Mouse (Mus musculus) neural tube, embryonic 14.5 days (tissue): ENCODE results near the gene Dbp. TPM values are rescaled to one million over a fixed set of nuclear protein-coding genes. Genes with fewer than 3 reads are reported as not detected.
A peak's percentile ranks its signal among the peaks of the same experiment; 100 is the strongest.

Experiments
- ATAC-seq: fragments of 200-750 bp; cut with Nextera tagmentation; 2 replicates; pipeline ENCODE4 v1.8.0; 2017; ENCODE audit warnings: low read depth, mild to moderate bottlenecking, moderate TSS enrichment, moderate library complexity
- H3K27ac ChIP-seq: fragments of 300-500 bp; sonication (generic); 2 replicates; pipeline ENCODE4 v1.5.1; 2014; ENCODE audit warnings: low read depth, mild to moderate bottlenecking, control low read depth, low read length, moderate library complexity, mixed read lengths
- H3K27me3 ChIP-seq: fragments of 300-500 bp; sonication (generic); 2 replicates; pipeline ENCODE4 v1.6.1; 2014; ENCODE audit warnings: low read length; ENCODE audit not compliant: control insufficient read depth, insufficient read depth
- H3K36me3 ChIP-seq: fragments of 300-500 bp; sonication (generic); 2 replicates; pipeline ENCODE4 v1.6.1; 2014; ENCODE audit warnings: low read length, mixed read lengths; ENCODE audit not compliant: control insufficient read depth, insufficient read depth
- H3K4me1 ChIP-seq: fragments of 300-500 bp; sonication (generic); 2 replicates; pipeline ENCODE4 v1.6.1; 2014; ENCODE audit warnings: low read length; ENCODE audit not compliant: control insufficient read depth, insufficient read depth
- H3K4me2 ChIP-seq: fragments of 300-500 bp; sonication (generic); 2 replicates; pipeline ENCODE4 v1.6.1; 2014; ENCODE audit warnings: mild to moderate bottlenecking, low read depth, low read length, control low read depth
- H3K4me3 ChIP-seq: fragments of 300-500 bp; sonication (generic); 2 replicates; pipeline ENCODE4 v1.5.1; 2014; ENCODE audit warnings: low read depth, low read length, control low read depth, mixed read lengths
- H3K9ac ChIP-seq: fragments of 300-500 bp; sonication (generic); replicated peaks from 2 replicates; pipeline ENCODE4 v1.6.1; 2014; ENCODE audit warnings: low read depth, mild to moderate bottlenecking, control low read depth, low read length, mixed read lengths
- H3K9me3 ChIP-seq: fragments of 300-500 bp; sonication (generic); 2 replicates; pipeline ENCODE4 v1.6.1; 2016; ENCODE audit warnings: low read length; ENCODE audit not compliant: control insufficient read depth
- WGBS: fragments of 180-500 bp; shearing (Covaris S2); extraction: QIAGEN DNeasy Blood & Tissue Kit; methylation state at CpG from one replicate; pipeline ENCODE4 v1.1.7; 2014; 5-methylcytosine and 5-hydroxymethylcytosine counted together
- polyA plus RNA-seq: library from polyadenylated mRNA; unstranded; fragments of >200 nt; fragmentation: Nextera tagmentation; extraction: Ambion mirVana; gene quantifications from 2 replicates; pipeline ENCODE4 v1.2.1, GENCODE M21; 2014

Dbp gene
- polyA plus RNA-seq, 1 experiment from 2014 or later: 2.5 TPM

GRCm38 (mm10) chr7:45689800-45690199, 15.1 kb upstream of the Dbp start:
- ATAC-seq: no peak
- WGBS: 78% methylated on average over 11 of the region's 11 CpGs
- no peak overlapping the region for H3K4me2 ChIP-seq
- no peak overlapping the region for H3K27ac ChIP-seq
- H3K36me3 ChIP-seq: no peaks in the 10 kb centered on the region
- H3K9ac ChIP-seq: no peak overlapping the region
- no peaks in the 10 kb centered on the region for H3K9me3 ChIP-seq
- H3K4me3 ChIP-seq: no peak overlapping the region
- H3K27me3 ChIP-seq: no peaks in the 10 kb centered on the region
- no peaks in the 10 kb centered on the region for H3K4me1 ChIP-seq

GRCm38 (mm10) chr7:45692364-45692763, 12.5 kb upstream of the Dbp start:
- no peaks in the 10 kb centered on the region for H3K36me3 ChIP-seq

GRCm38 (mm10) chr7:45693921-45694591, 10.8 kb upstream of the Dbp start, which contains the start of gene Sec1:
Gene Sec1 (minus strand): TSS chr7:45694402.
- H3K4me1 ChIP-seq: no peaks in the 10 kb centered on the region
- no peak within 1 kb of the TSS for H3K27ac ChIP-seq
- H3K4me2 ChIP-seq: no peak within 1 kb of the TSS
- peak; percentile 19; the same call in 1 of the 2 replicates for ATAC-seq
- H3K9me3 ChIP-seq: no peaks in the 10 kb centered on the region
- H3K4me3 ChIP-seq: no peak within 1 kb of the TSS
- 90% methylated on average over 50 of the region's 50 CpGs for WGBS
- H3K9ac ChIP-seq: no peak within 1 kb of the TSS
- H3K36me3 ChIP-seq: no peaks in the 10 kb centered on the region
- H3K27me3 ChIP-seq: 0 out of 2 replicates have a peak, but pooled peaks cover 3% of the 10 kb centered on the region

More at GRCm38 (mm10) chr7:45692364-45692763, 12.5 kb upstream of the Dbp start:
- H3K27ac ChIP-seq: no peak overlapping the region
- H3K4me2 ChIP-seq: no peak overlapping the region
- no peaks in the 10 kb centered on the region for H3K4me1 ChIP-seq
- no peak overlapping the region for H3K9ac ChIP-seq
- no peak for ATAC-seq
- H3K4me3 ChIP-seq: no peak overlapping the region
- H3K9me3 ChIP-seq: no peaks in the 10 kb centered on the region
- no peaks in the 10 kb centered on the region for H3K27me3 ChIP-seq
- 81% methylated on average over 2 of the region's 2 CpGs for WGBS

GRCm38 (mm10) chr7:45695098-45695497, 9.8 kb upstream of the Dbp start:
- no peak overlapping the region for H3K4me2 ChIP-seq
- no peak overlapping the region for H3K27ac ChIP-seq
- ATAC-seq: no peak
- H3K4me3 ChIP-seq: no peak overlapping the region
- no peak overlapping the region for H3K9ac ChIP-seq
- 2% methylated on average over 6 of the region's 6 CpGs for WGBS
- peaks cover 7% of the 10 kb centered on the region; the same call in 1 of the 2 replicates for H3K27me3 ChIP-seq
- H3K4me1 ChIP-seq: 0 out of 2 replicates have a peak, but pooled peaks cover under 1% of the 10 kb centered on the region
- H3K36me3 ChIP-seq: no peaks in the 10 kb centered on the region
- no peaks in the 10 kb centered on the region for H3K9me3 ChIP-seq

- WGBS: 80% methylated on average over 7 of the region's 7 CpGs
- 0 out of 2 replicates have a peak, but pooled peaks cover 4% of the 10 kb centered on the region for H3K4me1 ChIP-seq
- no peak overlapping the region for H3K27ac ChIP-seq
- H3K9me3 ChIP-seq: no peaks in the 10 kb centered on the region
- peaks cover 7% of the 10 kb centered on the region; the same call in 1 of the 2 replicates for H3K27me3 ChIP-seq
- H3K36me3 ChIP-seq: no peaks in the 10 kb centered on the region
- ATAC-seq: no peak
- H3K9ac ChIP-seq: no peak overlapping the region
- H3K4me3 ChIP-seq: no peak overlapping the region
- no peak overlapping the region for H3K4me2 ChIP-seq
Observed at GRCm38 (mm10) chr7:45697894-45698293, 7.0 kb upstream of the Dbp start.

- Histone ChIP-seq H3K27me3 (peaks cover 7% of the 10 kb centered on the region; the same call in 1 of the 2 replicates), H3K9me3 (no peaks in the 10 kb centered on the region), H3K4me2 (peak within 1 kb of the TSS; percentile 85), H3K4me3 (peak within 1 kb of the TSS; percentile 46), H3K27ac (peak within 1 kb of the TSS; percentile 70), H3K36me3 (no peaks in the 10 kb centered on the region), H3K4me1 (peaks cover 10% of the 10 kb centered on the region; the same call in 1 of the 2 replicates), H3K9ac (peak within 1 kb of the TSS; percentile 67)
- 2% methylated on average over 35 of the region's 36 CpGs for WGBS
- ATAC-seq: no peak
Observed at GRCm38 (mm10) chr7:45699523-45700141, 5.3 kb upstream of the Dbp start, which contains the start of gene Car11. Gene Car11 (plus strand): TSS chr7:45699843.

- H3K9me3 ChIP-seq: no peaks in the 10 kb centered on the region
- peak overlapping the region; percentile 67 for H3K9ac ChIP-seq
- no peaks in the 10 kb centered on the region for H3K36me3 ChIP-seq
- H3K4me1 ChIP-seq: peaks cover 11% of the 10 kb centered on the region; the same call in 1 of the 2 replicates
- peak; percentile 3; the same call in 1 of the 2 replicates for ATAC-seq
- H3K4me3 ChIP-seq: peak overlapping the region; percentile 46
- H3K27me3 ChIP-seq: peaks cover 7% of the 10 kb centered on the region; the same call in 1 of the 2 replicates
- H3K4me2 ChIP-seq: peak overlapping the region; percentile 85
- under 1% methylated on average over 20 of the region's 20 CpGs for WGBS
- H3K27ac ChIP-seq: peak overlapping the region; percentile 70
Observed at GRCm38 (mm10) chr7:45700301-45701015, 4.4 kb upstream of the Dbp start.

GRCm38 (mm10) chr7:45701072-45701471, 3.8 kb upstream of the Dbp start:
- ATAC-seq: no peak
- H3K4me1 ChIP-seq: peaks cover 17% of the 10 kb centered on the region

More at GRCm38 (mm10) chr7:45701072-45701471, 3.8 kb upstream of the Dbp start:
- WGBS: 24% methylated on average over 11 of the region's 11 CpGs
- H3K4me3 ChIP-seq: peak overlapping the region; percentile 22
- H3K9me3 ChIP-seq: no peaks in the 10 kb centered on the region
- H3K27me3 ChIP-seq: peaks cover 7% of the 10 kb centered on the region; the same call in 1 of the 2 replicates
- peak overlapping the region; percentile 85 for H3K4me2 ChIP-seq
- no peaks in the 10 kb centered on the region for H3K36me3 ChIP-seq
- peak overlapping the region; percentile 30; the same call in 1 of the 2 replicates for H3K27ac ChIP-seq
- H3K9ac ChIP-seq: peak overlapping the region; percentile 30; the same call in 1 of the 2 replicates
